Mouse (Mus musculus): ENCODE data around the gene Ulk4.
"Not testable (repeated sequence)": the region's sequence is repeated elsewhere in the genome, so short reads cannot be mapped to it uniquely, and the experiment has no call there.

Ulk4 gene

DNA sequence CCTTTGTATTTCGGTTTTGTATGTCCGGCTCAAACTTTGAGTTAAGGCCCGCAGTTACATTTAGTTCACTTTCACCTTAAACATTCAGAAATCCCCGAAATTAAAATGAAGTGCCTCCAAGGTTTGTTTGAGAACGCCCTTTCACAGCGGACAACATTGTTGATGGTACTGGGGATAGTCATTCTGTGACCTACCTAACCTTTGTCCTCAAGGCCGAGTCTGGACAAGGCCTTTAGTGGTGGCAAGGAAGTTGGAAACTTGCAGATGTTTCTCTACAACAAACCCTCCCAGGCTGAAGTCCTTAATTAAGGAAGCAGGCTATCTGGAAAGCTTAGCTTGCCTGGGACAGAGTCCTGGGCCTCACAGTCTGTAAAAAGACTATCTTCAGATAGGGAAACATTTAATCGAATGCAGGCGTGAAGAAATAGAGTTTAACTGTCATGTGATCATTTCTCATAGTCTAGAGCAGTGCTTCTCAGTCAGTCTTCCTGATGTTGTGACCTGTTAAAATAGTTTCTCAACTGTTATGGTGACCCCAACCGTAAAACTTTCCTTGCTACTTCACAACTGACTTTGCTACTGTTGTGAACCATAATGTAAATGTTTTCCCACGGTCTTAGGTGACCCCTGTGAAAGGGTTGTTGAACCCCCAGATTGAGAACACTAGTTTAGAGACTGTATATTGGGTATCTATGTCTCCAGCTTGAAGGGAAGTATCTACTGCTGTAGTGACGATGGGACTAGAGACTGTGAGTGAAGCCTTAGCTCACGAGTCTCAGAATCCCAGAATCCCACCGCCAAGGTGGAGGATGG, 342.0 kb downstream of the Ulk4 start:
- no peak for DNase-seq (ENCODE audit: low spot score in 2 of 2)

- DNase-seq (ENCODE audit: low spot score in 2 of 2), result peak in 1 of 2 experiments; percentile 30
These were observed 342.9 kb downstream of the Ulk4 start for GRCm38 (mm10) chr9:120933886-120934758.

DNA sequence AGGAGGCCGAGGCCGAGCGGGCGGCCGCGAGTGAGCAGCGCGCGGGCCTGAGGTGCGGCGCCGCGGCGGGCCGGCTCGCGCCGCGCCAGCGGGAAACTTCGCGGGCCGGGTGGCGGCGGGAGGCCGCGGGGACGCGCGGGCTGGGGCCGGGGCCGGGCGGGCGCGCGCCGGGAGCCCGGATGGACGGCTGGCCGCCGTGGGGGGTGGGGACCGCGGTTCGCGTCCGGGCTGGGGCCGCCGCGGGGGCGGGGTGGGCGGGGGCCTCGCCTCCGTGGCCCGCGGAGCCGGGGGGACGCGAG, 343.5 kb downstream of the Ulk4 start:
- no peak for DNase-seq (ENCODE audit: low spot score in 2 of 2)

DNA sequence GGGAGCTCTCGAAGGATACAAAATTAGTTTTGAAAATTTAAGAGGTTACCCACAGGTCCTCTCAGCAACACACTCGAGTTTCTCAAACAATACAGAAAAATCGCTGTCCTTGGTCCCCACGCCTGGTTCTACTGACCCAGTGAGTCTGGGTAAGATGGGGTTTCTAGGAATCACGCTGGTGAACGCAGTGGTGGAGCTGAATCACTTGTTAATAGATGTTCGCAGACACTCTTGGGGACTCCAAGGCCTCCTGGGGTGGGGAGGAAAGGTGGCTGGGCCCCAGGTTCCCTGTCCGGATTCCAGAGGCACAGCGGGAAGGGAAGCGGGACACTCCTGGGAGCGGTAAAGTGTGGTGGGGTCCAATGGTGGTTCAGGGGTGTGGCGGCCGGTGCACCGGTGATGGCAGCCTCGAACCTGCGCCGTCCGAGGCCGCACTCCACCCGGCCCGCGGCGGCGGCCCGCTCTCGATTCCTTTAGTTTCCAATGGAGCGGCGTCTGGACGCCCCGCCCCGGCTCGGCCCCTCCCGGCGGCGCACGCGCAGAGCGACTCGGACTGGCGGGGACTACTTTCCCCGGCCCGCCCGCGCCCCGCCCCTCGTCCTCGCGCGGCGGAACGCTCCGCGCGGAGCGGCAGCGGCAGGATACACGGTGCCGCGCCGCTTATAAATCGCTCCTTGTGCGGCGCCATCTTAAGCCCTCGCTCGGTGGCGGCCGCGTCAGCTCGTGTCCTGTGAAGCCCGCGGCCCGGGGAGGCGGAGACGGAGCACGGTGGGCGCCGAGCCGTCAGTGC, 344.0 kb downstream of the Ulk4 start:
- DNase-seq (ENCODE audit: low spot score in 2 of 2), result peak; percentile 95 to 97

- DNase-seq (ENCODE audit: low spot score in 2 of 2), result no peak
These were observed 344.6 kb downstream of the Ulk4 start for GRCm38 (mm10) chr9:120932371-120932770.

DNA sequence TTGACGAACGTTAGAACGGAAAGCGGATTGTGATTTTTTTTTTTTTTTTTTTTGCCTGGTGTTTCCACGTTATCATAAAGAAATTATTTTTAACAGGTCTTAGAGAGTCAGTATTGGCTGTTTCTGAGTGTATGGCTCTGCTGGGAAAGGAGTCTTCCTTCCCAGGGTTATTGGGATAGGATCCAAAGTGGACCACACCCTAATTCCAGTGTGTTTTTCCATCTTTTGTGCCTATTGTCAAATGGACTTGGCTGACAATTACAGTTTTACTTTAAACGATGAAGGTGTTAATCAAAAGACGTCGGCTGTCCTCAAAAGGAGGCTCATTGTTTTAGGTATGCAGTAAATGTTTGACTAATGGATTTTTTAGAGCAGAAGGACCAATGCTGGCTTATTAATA, 346.2 kb downstream of the Ulk4 start:
- no peak for DNase-seq (ENCODE audit: low spot score in 2 of 2)

DNA sequence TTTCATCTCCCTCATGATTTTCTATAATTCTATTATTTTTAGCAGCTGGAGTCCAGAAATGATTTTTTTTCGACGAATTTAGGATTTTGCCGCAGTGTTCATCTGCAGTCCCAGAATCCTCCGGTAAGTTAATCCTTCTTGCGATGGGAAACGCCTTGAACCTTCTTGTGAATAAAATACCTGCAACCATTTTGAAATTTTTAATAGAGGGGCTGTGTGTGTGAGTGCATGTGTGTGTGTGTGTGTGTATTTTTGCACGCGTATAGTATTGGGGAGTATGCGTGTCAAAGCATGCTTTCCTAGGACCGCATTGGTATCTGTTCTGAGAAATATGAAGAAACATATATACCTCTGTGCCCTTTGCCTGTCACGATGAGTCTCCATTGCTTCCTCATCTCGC, 347.0 kb downstream of the Ulk4 start:
- no peak for DNase-seq (ENCODE audit: low spot score in 2 of 2)

DNA sequence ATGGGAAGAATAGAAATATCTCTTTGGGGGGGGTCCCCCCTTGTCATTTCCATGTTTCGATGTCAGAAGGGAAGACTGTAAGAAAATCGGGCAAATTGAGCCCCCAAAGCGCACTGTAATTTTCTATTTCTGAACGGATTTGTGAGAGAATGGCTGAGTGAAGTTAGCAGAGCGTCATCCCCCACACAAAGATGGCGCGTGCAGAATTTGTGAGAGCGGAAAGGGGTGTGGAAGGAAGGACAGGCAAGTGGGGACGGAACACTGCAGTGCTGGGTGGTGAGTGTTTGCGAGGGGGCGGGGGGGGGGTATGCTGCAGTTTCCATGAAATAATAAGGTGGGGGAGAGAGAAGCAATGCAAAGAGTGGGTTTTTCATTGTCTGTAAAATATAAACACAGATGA, 347.9 kb downstream of the Ulk4 start, which contains the start of gene Ctnnb1:
TSS of gene Ctnnb1 (plus strand) at position 136 of the 400 bp plus-strand sequence.
- no peak for DNase-seq (ENCODE audit: low spot score in 2 of 2)

GRCm38 (mm10) chr9:120926939-120927606, 349.9 kb downstream of the Ulk4 start:
- DNase-seq (ENCODE audit: low spot score in 2 of 2), result no peak

DNA sequence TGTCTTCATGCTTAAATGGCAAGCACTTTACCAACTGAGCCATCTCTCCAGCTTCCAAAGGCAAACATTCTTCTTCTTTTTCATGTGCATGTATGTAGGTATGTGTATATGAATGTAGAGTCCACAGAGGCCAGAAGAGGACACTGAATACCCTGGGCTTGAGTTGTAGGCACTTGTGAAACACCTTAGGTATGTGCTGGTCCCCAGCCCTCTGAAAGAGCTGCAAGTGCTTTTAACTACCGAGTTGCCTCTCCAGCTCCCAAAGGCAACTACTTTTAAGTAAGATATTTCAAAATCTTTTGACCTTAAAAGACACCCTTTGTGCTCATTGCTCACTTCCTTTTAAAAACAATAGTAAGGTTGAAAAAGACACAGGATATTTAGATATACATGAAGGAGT, 350.9 kb downstream of the Ulk4 start:
- DNase-seq (ENCODE audit: low spot score in 2 of 2), result no peak

DNA sequence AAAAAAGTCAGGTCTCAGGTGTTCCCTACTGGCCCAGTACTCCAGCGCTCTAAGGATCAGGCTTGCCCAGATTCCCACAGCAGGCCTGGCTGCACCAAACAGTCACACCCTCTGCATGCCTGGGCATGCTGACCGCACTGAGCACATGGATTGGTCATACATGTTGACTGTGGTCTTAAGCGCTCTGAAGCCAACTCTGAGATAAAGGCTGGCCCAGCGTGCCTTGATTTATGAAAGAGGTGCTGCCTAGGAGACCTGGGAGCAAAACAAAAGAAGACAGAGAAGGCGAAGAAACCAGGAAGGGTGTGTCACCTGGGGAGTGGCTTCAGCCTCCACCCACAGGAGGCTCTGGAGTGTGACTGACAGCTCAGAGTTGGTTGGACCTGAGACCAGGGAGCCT, 357.9 kb downstream of the Ulk4 start:
- peak in 1 of 2 experiments; percentile 21 for DNase-seq (ENCODE audit: low spot score in 2 of 2)

- no peak for DNase-seq (ENCODE audit: low spot score in 2 of 2)
These were observed 358.4 kb downstream of the Ulk4 start for GRCm38 (mm10) chr9:120918642-120919041.

DNA sequence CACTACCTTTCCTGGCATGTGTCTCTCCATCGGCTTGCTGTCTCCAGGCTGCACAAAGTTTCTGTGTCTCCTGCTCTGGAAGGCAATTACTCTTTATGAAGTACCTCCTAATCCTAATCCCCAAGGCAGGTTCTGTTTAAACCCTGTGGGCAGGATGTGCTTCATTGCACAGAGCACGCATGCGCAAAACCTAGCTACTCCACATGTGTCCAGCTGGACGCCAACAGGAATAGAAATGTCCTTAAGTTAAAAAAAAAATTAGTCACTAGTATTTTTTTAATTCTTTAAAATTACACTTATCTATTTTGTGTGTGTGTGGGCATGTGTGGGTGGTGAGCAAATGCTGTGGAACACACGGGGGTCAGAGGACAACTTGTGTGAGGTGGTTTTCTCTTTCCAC, 358.8 kb downstream of the Ulk4 start:
- DNase-seq (ENCODE audit: low spot score in 2 of 2), result no peak

- DNase-seq (ENCODE audit: low spot score in 2 of 2), result not testable (repeated sequence)
These were observed 359.4 kb downstream of the Ulk4 start for GRCm38 (mm10) chr9:120917619-120918018.

DNA sequence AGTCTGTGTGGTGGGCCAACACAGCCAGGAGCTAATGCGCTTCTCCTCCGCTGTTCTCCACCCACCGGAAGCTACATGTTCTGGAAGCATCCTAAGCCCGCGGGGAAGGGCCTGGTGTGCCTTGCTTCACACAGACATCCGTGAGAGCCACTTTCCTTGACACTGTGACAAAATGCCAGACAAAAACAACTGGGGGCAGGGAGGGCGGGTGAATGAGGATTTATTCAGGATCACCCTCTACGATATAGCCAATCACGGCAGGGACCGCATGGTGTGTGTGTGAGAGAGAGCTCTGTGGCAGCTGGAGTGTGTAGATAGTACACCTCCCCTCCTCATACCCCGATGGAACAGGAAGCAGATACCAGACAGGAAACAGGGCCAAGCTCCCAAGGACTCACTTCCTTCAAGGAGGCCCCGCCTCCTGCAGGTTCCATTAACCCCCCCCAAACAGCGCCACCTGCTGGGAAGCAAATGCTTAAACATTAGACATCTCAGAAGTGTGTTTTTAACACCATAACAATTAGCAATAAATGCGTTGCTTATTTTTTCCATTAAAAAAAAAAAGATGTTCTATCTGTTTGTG, 362.0 kb downstream of the Ulk4 start:
- DNase-seq (ENCODE audit: low spot score in 2 of 2), result peak; percentile 28 to 52

- no peak for DNase-seq (ENCODE audit: low spot score in 2 of 2)
These were observed 362.6 kb downstream of the Ulk4 start for GRCm38 (mm10) chr9:120914429-120914828.

GRCm38 (mm10) chr9:120913152-120913551, 363.8 kb downstream of the Ulk4 start:
- DNase-seq (ENCODE audit: low spot score in 2 of 2), result no peak

GRCm38 (mm10) chr9:120908461-120908860, 368.5 kb downstream of the Ulk4 start:
- no peak for DNase-seq (ENCODE audit: low spot score in 2 of 2)
